Mouse (Mus musculus) v-Abl transformed pro-B cells (cell line): Measurements from ENCODE around the gene Hist1h1d.
"Not testable (repeated sequence)": the region's sequence is repeated elsewhere in the genome, so short reads cannot be mapped to it uniquely, and the experiment has no call there.

Source experiments
- in situ Hi-C, 2 experiments: fragments of 400-800 bp; cut with MboI; formaldehyde crosslinking; loops; one replicate each; pipeline ENCODE4 v1.15.1; 2025; ENCODE audit not compliant: unreplicated experiment in 2 of 2

Hist1h1d gene

DNA sequence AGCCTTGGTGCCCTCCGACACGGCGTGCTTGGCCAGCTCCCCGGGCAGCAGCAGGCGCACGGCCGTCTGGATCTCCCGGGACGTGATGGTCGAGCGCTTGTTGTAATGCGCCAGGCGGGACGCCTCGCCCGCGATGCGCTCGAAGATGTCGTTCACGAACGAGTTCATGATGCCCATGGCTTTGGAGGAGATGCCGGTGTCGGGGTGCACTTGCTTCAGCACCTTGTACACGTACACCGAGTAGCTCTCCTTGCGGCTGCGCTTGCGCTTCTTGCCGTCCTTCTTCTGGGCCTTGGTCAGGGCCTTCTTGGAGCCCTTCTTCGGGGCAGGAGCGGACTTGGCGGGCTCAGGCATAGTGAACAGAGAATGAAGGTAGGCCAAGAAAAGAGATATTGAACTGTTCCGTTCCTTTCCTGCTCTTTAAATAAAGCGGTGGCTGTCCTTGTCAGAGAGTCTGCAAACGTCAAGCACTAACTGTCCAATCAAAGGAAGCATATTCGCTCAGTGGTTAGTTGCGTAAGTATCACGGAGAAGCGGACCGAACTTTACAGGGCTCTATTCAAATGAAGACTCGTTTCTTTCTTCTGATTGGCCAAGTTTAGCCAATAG is 10.0 kb upstream of the Hist1h1d start, which contains the start of gene Hist1h2bh:
TSS of gene Hist1h2bh (minus strand) at position 394 of the 609 bp plus-strand sequence.
- in situ Hi-C loops: not testable (repeated sequence)

DNA sequence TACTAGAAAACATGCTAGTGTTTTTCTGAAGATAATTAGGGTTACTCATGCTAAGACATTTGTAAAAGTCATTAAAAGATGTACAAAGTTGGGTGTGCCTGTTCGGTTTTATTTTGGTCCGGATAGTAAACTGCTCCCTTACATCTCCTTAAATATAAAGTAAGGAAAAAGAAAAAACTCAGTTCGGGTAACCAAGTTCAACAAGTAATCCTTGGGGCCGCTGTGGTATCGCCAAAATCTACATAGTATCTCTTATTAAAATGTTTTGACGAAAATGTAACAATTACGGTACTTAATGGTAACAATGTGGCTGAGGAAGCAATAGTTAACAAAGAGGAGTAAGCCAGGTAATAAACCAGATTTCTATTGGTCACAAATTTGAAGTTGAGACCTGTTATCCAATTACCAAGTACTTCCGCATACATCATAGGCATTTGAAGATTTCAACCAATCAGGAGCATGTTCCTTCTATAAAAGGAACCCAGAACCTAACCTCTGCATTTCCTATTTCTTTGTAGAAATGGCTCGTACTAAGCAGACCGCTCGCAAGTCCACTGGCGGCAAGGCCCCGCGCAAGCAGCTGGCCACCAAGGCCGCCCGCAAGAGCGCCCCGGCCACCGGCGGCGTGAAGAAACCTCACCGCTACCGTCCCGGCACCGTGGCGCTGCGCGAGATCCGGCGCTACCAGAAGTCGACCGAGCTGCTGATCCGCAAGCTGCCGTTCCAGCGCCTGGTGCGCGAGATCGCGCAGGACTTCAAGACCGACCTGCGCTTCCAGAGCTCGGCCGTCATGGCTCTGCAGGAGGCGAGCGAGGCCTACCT is 8.9 kb upstream of the Hist1h1d start, which contains the start of gene Hist1h3f:
TSS of gene Hist1h3f (plus strand) at position 88 of the 822 bp plus-strand sequence.
- in situ Hi-C loops: no loop called here

DNA sequence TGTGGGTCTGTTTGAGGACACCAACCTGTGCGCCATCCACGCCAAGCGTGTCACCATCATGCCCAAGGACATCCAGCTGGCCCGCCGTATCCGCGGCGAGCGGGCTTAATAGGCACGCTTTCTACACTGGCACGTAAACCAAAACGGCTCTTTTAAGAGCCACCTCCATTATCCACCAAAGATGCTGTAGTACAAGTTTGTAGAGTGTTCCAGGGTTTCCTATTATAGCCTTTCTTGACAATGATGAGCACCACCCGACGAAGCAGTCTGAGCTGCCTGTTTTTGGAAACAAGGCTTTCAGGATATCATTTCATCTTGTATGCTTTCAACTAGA is 8.3 kb upstream of the Hist1h1d start:
- in situ Hi-C loops: not testable (repeated sequence)

GRCm38 (mm10) chr13:23546694-23547093 is 6.4 kb upstream of the Hist1h1d start:
- in situ Hi-C loops: no loop called here

DNA sequence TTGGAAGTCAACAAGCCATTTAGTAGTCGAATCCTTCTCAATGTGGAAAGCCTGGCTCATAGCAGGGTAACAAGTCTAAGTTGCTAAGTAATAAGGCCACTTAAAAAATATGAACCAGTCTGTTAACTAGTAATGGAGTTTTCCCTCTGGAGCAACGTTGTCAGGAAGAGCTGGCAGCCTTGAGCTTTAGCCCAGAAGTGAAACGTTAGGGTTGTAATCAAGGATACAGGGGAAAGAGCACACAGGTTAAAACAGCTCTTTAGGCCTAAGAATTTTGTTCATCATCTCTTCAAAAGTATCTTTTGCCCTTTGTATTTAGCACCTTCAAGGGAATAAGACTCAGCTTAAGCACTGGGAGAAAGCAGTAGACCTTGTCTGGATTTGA is 2.3 kb upstream of the Hist1h1d start:
- in situ Hi-C loops: loop anchor here (5.0 to 25.0 kb wide), 5 partner anchors 144 to 1796 kb away; partner anchors contain the start of genes Hist1h1t (in 1 of the 2), Hist1h2ak (in 1 of the 2), Hist1h2bb (in 1 of the 2) and Hist1h2bn (in 1 of the 2)

- in situ Hi-C loops: loop anchor here (5.0 to 25.0 kb wide), 5 partner anchors 144 to 1796 kb away; partner anchors contain the start of genes Hist1h1t (in 1 of the 2), Hist1h2ak (in 1 of the 2), Hist1h2bb (in 1 of the 2) and Hist1h2bn (in 1 of the 2)
These were observed 1.8 kb upstream of the Hist1h1d start, which contains the start of gene Hist1h4f for GRCm38 (mm10) chr13:23551146-23551834. Gene Hist1h4f (minus strand): TSS chr13:23551648.

DNA sequence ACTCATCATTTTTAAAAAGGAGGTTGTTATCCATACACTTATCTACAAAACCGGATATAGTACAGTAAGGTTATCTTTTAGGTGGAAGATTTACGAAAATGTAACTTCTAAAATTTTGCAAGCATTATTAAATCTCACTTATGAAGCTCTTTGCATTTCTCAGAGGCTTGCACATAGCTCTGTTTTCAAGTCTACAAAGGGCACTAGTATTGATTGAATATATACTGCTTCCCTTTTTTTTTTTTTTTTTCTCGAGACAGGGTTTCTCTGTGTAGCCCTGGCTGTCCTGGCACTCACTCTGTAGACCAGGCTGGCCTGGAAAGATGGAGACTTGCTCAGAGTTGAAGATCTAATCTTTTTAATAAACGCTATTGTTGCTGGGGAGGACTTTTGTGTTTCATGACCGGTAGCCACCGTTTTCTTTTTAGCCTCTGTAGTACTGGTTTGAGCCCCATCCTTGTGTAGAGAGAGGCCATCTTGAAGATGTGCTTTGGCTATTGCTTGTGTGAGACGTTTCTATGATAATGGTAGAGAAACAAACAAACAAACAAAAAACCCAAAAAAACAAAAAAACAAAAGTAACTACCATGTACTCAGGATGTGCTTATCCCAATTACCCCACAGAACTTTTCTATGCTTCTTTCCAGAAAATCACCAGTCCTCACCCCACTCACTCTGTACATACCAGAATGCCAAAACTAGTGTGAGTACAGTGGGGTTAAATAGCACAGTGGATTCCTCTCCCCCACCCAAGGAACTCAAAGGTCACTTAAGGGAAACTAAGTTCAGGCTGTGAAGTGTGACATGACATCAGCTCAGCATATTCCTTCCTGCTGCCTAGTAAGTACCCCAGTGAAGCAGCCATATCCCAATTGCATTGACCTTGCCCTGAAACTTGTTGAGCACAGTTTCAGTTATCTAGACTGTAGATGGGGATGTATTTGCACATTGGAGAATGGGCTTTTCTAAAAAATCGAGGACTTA is 839 bp upstream of the Hist1h1d start:
- in situ Hi-C loops: loop anchor here (5.0 to 25.0 kb wide), 5 partner anchors 143 to 1797 kb away; partner anchors contain the start of genes Hist1h1t (in 1 of the 2), Hist1h2ak (in 1 of the 2), Hist1h2bb (in 1 of the 2) and Hist1h2bn (in 1 of the 2)

DNA sequence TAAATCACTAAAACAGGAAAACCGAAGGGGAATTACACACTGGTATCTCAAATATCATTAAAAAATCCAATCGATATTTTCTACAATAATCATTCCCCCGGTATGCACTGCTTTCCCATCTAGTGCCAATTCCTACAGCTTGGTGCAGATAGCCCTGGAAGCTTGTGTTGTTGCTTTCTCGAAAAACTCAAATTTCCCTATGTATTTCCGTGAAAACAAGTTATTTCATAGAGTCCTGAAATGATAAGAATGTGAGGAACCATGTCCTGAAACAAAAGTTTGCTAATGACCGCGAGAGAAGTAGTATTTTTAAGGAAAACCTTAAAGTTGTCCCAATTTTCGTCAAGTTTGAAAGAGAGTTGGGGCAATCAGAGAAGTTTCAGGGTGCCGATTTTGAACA is 1.3 kb downstream of the Hist1h1d start:
- in situ Hi-C loops: loop anchor here (5.0 to 25.0 kb wide), 5 partner anchors 140 to 1800 kb away; partner anchors contain the start of genes Hist1h1t (in 1 of the 2), Hist1h2ak (in 1 of the 2), Hist1h2bb (in 1 of the 2) and Hist1h2bn (in 1 of the 2)

DNA sequence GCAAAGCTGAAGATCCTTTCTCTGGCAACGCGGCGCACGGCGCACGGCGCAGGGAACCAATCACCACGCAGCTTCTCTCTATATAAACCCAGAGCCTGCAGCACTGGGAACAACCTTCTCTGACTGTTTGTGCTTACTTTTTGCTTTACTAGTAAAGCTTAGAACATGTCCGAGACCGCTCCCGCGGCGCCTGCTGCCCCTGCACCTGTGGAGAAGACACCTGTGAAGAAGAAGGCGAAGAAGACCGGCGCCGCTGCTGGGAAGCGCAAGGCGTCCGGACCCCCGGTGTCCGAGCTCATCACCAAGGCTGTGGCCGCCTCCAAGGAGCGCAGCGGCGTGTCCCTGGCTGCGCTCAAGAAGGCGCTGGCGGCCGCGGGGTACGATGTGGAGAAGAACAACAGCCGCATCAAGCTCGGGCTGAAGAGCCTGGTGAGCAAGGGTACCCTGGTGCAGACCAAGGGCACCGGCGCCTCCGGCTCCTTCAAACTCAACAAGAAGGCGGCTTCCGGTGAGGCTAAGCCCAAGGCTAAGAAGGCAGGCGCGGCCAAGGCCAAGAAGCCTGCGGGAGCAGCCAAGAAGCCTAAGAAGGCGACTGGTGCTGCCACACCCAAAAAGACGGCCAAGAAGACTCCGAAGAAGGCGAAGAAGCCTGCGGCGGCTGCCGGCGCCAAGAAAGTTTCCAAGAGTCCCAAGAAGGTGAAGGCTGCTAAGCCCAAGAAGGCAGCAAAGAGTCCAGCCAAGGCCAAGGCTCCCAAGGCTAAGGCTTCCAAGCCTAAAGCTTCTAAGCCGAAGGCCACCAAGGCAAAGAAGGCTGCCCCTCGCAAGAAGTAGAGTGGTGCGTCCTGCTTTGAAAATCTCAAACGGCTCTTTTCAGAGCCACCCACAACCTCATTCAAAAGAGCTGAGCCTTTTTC is 2.1 kb downstream of the Hist1h1d start:
- in situ Hi-C loops: loop anchor here (5.0 to 25.0 kb wide), 5 partner anchors 140 to 1800 kb away; partner anchors contain the start of genes Hist1h1t (in 1 of the 2), Hist1h2ak (in 1 of the 2), Hist1h2bb (in 1 of the 2) and Hist1h2bn (in 1 of the 2)

DNA sequence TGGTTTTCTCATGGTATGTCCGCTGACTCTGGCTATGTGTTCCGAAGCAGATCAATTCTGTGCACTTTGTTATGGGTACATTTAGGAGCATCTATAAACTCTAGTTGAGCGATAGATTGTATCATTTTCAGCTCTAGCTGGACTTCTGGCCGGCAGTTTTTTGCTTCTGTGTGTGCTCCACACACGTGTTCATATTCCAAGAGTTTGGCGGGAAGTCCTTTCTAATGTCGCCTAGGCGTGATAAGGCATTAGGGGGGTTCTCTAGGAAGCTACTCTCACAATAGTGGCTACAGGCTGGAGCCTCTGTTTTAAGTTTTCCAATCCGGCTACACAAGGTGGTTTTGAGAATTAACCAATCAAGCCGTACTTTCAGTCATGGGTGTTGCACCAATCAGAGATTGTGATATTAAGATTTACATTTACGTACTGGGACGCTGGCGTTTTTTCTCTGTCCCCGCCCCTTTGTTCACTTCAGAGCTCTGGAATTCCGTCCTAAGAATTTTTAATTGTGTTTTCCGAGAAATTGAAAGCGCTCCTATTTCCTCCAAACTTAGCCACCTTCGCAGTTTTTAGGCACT is 2.9 kb downstream of the Hist1h1d start:
- in situ Hi-C loops: loop anchor here (10.0 to 25.0 kb wide), 4 partner anchors 139 to 1801 kb away; partner anchors contain the start of genes Hist1h1t (in 1 of the 2), Hist1h2ak (in 1 of the 2), Hist1h2bb (in 1 of the 2) and Hist1h2bn (in 1 of the 2)

- in situ Hi-C loops: loop anchor here (10.0 to 25.0 kb wide), 4 partner anchors 138 to 1802 kb away; partner anchors contain the start of genes Hist1h1t (in 1 of the 2), Hist1h2ak (in 1 of the 2), Hist1h2bb (in 1 of the 2) and Hist1h2bn (in 1 of the 2)
These were observed 3.8 kb downstream of the Hist1h1d start for GRCm38 (mm10) chr13:23556906-23557305.

DNA sequence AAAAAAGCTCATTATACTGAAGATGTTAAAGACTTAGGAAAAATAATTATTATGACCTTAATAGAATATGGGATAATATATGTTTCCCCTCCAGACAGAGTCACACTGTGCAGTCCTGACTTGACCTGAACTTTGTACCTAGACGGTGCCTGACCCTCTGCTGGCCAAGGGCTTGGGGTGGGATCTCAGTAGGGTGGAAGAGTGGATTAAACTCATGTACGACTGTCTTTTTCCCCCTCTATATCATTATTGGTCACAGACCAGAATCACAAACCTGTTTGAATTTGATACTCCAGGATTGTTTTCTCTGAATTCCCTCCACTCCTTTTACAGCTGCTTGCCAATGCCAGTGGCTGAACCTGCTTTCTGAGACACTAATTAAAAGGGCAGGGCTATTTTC is 7.6 kb downstream of the Hist1h1d start:
- in situ Hi-C loops: loop anchor here in 1 of 2 experiments (25.0 kb wide), 1 partner anchor 852 kb away; no protein-coding TSS in a partner anchor

DNA sequence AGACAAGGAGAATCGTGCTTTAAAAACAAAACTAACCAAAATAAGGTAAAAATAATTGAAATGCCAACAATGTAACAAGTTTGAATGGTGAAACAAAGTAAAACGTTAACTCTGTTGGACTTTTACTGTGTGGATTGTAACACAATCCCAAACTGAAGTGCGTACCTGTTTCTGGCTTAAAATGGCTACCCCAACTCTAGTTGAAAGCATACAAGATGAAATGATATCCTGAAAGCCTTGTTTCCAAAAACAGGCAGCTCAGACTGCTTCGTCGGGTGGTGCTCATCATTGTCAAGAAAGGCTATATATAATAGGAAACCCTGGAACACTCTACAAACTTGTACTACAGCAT is 8.4 kb downstream of the Hist1h1d start:
- in situ Hi-C loops: loop anchor here in 1 of 2 experiments (25.0 kb wide), 1 partner anchor 851 kb away; no protein-coding TSS in a partner anchor

DNA sequence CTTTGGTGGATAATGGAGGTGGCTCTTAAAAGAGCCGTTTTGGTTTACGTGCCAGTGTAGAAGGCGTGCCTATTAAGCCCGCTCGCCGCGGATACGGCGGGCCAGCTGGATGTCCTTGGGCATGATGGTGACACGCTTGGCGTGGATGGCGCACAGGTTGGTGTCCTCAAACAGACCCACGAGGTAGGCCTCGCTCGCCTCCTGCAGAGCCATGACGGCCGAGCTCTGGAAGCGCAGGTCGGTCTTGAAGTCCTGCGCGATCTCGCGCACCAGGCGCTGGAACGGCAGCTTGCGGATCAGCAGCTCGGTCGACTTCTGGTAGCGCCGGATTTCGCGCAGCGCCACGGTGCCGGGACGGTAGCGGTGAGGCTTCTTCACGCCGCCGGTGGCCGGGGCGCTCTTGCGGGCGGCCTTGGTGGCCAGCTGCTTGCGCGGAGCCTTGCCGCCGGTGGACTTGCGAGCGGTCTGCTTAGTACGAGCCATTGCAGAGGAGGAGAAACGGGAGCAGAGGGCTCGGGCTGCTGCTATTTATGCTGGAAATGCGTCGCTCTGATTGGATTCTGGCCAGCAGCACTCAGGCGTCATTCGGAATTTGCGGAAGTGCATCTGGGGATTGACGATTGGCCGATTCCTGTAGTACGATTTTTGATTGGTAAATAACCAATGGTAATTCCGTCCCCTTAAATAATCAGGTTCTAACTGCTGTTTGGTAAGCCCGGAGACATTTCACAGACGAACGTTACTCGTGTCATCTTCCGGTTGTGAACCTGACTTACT is 9.0 kb downstream of the Hist1h1d start, which contains the start of gene Hist1h3e:
TSS of gene Hist1h3e (minus strand) at position 487 of the 777 bp plus-strand sequence.
- in situ Hi-C loops: loop anchor here in 1 of 2 experiments (25.0 kb wide), 1 partner anchor 850 kb away; no protein-coding TSS in a partner anchor

- in situ Hi-C loops: loop anchor here in 1 of 2 experiments (25.0 kb wide), 1 partner anchor 849 kb away; no protein-coding TSS in a partner anchor
These were observed 9.8 kb downstream of the Hist1h1d start for GRCm38 (mm10) chr13:23562699-23563462.
